Mouse (Mus musculus) liver, postnatal 0 days (tissue): ENCODE measurements around the gene Vasn.

Experiments
- CTCF ChIP-seq: sonication (generic); IDR thresholded peaks from 2 replicates; pipeline ENCODE4 v1.5.1; 2016; ENCODE audit warnings: antibody characterized with exemption, low read depth
- EP300 ChIP-seq: IDR thresholded peaks from 2 replicates; pipeline ENCODE4 v1.6.1; 2016; ENCODE audit warnings: antibody characterized with exemption, low read depth, mild to moderate bottlenecking

DNA sequence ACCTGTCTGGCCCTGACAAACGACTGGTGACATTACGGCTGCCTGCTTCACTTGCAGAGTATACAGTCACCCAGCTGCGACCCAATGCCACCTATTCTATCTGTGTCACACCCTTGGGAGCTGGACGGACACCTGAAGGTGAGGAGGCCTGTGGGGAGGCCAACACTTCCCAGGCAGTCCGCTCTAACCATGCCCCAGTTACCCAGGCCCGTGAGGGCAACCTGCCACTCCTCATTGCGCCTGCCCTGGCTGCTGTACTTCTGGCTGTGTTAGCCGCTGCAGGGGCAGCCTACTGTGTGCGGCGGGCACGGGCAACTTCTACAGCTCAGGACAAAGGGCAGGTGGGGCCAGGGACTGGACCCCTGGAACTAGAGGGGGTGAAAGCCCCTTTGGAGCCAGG is 10.0 kb downstream of the Vasn start:
- TF ChIP-seq CTCF (no peak), EP300 (no peak)
